In the genomic region with DNA sequence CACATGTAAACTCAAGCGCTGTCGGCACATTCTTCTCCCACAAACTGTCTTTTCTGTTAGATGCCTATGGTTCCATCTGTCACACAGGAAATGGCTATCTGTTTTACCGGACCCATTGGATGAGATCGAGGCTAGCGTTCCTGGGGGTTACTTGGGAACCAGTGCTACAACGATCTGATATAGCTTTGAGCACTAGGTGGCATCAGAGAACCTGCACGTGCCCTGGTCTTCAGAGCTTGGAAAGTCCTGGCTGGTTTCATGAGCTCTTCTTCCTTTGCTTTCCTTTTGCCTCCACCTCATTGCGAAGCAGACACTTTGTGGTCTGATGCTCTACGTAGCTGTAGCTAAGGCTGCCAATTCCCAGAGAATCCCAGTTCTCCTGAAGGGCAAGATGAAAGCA, we compare ENCODE assay signal across 8 mouse cellular contexts.
A peak's percentile ranks its signal among the peaks of the same experiment; 100 is the strongest.
DNase-seq lines count a peak whose midpoint lies in the region; ATAC-seq lines count a peak whose summit lies in the region.

No protein-coding gene starts in this region.

- no peak overlapping the region for H3K4me3 ChIP-seq in forebrain, embryonic 11.5 days (ENCODE audit: low read depth, low read length)
- no peak overlapping the region for H3K4me3 ChIP-seq in hindbrain, embryonic 10.5 days

- H3K9me3 ChIP-seq in forebrain, embryonic 11.5 days (ENCODE audit: control insufficient read depth, low read length), result no peaks in the 10 kb centered on the region
- no peaks in the 10 kb centered on the region for H3K9me3 ChIP-seq in hindbrain, embryonic 10.5 days

- no peak overlapping the region for H3K4me2 ChIP-seq in forebrain, embryonic 11.5 days (ENCODE audit: low read depth, low read length, severe bottlenecking)

- no peak overlapping the region for H3K27ac ChIP-seq in forebrain, embryonic 11.5 days (ENCODE audit: low read depth, low read length)
- H3K27ac ChIP-seq in hindbrain, embryonic 10.5 days, result no peak overlapping the region

- ATAC-seq in CD4-positive, CD25-positive, alpha-beta regulatory T cell, adult 4 months, result no peak
- peak; percentile 68; the same call in 1 of the 2 replicates for ATAC-seq in forebrain, embryonic 11.5 days (replicated peaks; ENCODE audit: low FRiP score)
- ATAC-seq in megakaryocyte, adult 5-6 weeks (ENCODE audit: poor library complexity, severe bottlenecking), result peak; percentile 50

- H3K4me1 ChIP-seq in forebrain, embryonic 11.5 days (replicated peaks; ENCODE audit: control insufficient read depth, insufficient read depth, low read length), result no peaks in the 10 kb centered on the region
- peaks cover 4% of the 10 kb centered on the region for H3K4me1 ChIP-seq in hindbrain, embryonic 10.5 days (replicated peaks)

- no peaks in the 10 kb centered on the region for H3K36me3 ChIP-seq in forebrain, embryonic 11.5 days (ENCODE audit: control insufficient read depth, insufficient read depth, low read length)
- no peaks in the 10 kb centered on the region for H3K36me3 ChIP-seq in hindbrain, embryonic 10.5 days
- no peaks in the 10 kb centered on the region for H3K36me3 ChIP-seq in splenic B cell, adult 2 months (ENCODE audit: control insufficient read depth, insufficient read depth, low read length, poor library complexity, severe bottlenecking)

- H3K9ac ChIP-seq in forebrain, embryonic 11.5 days (ENCODE audit: low read length), result no peak overlapping the region

- no peaks in the 10 kb centered on the region for H3K27me3 ChIP-seq in forebrain, embryonic 11.5 days (ENCODE audit: control insufficient read depth, insufficient read depth, low read length)
- no peaks in the 10 kb centered on the region; the same call in 1 of the 2 replicates for H3K27me3 ChIP-seq in hindbrain, embryonic 10.5 days (ENCODE audit: insufficient read depth, poor library complexity, severe bottlenecking)
- no peaks in the 10 kb centered on the region for H3K27me3 ChIP-seq in splenic B cell, adult 2 months (ENCODE audit: control insufficient read depth, insufficient read depth, low read length, poor library complexity, severe bottlenecking)

- 42% methylated on average over 9 of the region's 9 CpGs for WGBS in forebrain, embryonic 11.5 days
- WGBS in hindbrain, embryonic 10.5 days, result 42% methylated on average over 9 of the region's 9 CpGs

- peak; percentile 1 for DNase-seq in CD4-positive, CD25-positive, alpha-beta regulatory T cell, adult 2 months (ENCODE audit: low read depth, low spot score)
- DNase-seq in adrenal gland, postnatal 14 days, result peak; percentile 55
- DNase-seq in forebrain, embryonic 11.5 days (ENCODE audit: low spot score), result peak; percentile 53
- DNase-seq in hindbrain, embryonic 10.5 days (ENCODE audit: low spot score), result peak; percentile 32
- peak; percentile 14 to 30 for DNase-seq in layer of hippocampus, adult 8-10 months (ENCODE audit: low spot score in 2 of 2)
- DNase-seq in splenic B cell, adult 2 months (ENCODE audit: low read depth, low spot score), result peak; percentile 2

Comparison
In these comparisons a context has a peak if more than half of its experiments do, and no peak if none do; other contexts are left out.
1. DNase-seq: peak in every context shown above with its lines; median percentile 55 in adrenal gland, postnatal 14 days; 53 in forebrain, embryonic 11.5 days; 32 in hindbrain, embryonic 10.5 days; 22 in layer of hippocampus, adult 8-10 months; 2 in splenic B cell, adult 2 months; 1 in CD4-positive, CD25-positive, alpha-beta regulatory T cell, adult 2 months.